Mouse (Mus musculus) lung, postnatal 25 days (tissue): Measurements from ENCODE around the gene Clec10a.

Experiments
- DNase-seq: peaks from one replicate; pipeline ENCODE4 v3.0.0; 2022; ENCODE audit warnings: low spot score

Gene Clec10a

GRCm38 (mm10) chr11:70185120-70185519, 29.1 kb downstream of the Clec10a start:
- no peak for DNase-seq

- no peak for DNase-seq
Observed at GRCm38 (mm10) chr11:70189319-70190134, 33.5 kb downstream of the Clec10a start.

- DNase-seq = no peak
Observed at GRCm38 (mm10) chr11:70191188-70191587, 35.2 kb downstream of the Clec10a start.

GRCm38 (mm10) chr11:70192157-70192556, 36.2 kb downstream of the Clec10a start:
- DNase-seq = no peak

GRCm38 (mm10) chr11:70193354-70194285, 37.6 kb downstream of the Clec10a start:
- DNase-seq = peak; percentile 71

- peak; percentile 62 for DNase-seq
Observed at GRCm38 (mm10) chr11:70198332-70198731, 42.3 kb downstream of the Clec10a start.

- DNase-seq = no peak
Observed at GRCm38 (mm10) chr11:70199107-70199506, 43.1 kb downstream of the Clec10a start.

GRCm38 (mm10) chr11:70200036-70200608, 44.1 kb downstream of the Clec10a start:
- peak; percentile 64 for DNase-seq

- DNase-seq = peak; percentile 89
Observed at GRCm38 (mm10) chr11:70201691-70202090, 45.7 kb downstream of the Clec10a start.

GRCm38 (mm10) chr11:70206801-70207200, 50.8 kb downstream of the Clec10a start:
- no peak for DNase-seq

GRCm38 (mm10) chr11:70207283-70207682, 51.3 kb downstream of the Clec10a start:
- no peak for DNase-seq

- no peak for DNase-seq
Observed at GRCm38 (mm10) chr11:70208778-70209388, 52.9 kb downstream of the Clec10a start.

- DNase-seq = no peak
Observed at GRCm38 (mm10) chr11:70210681-70211080, 54.7 kb downstream of the Clec10a start.

GRCm38 (mm10) chr11:70211972-70212371, 56.0 kb downstream of the Clec10a start:
- DNase-seq = no peak

GRCm38 (mm10) chr11:70212423-70212822, 56.4 kb downstream of the Clec10a start, which contains the start of gene Slc16a11:
Gene Slc16a11 (plus strand): TSS chr11:70212752.
- DNase-seq = no peak

GRCm38 (mm10) chr11:70212896-70213295, 56.9 kb downstream of the Clec10a start:
- DNase-seq = peak; percentile 83

- no peak for DNase-seq
Observed at GRCm38 (mm10) chr11:70213736-70214135, 57.7 kb downstream of the Clec10a start.

GRCm38 (mm10) chr11:70214191-70214855, 58.3 kb downstream of the Clec10a start:
- no peak for DNase-seq

- no peak for DNase-seq
Observed at GRCm38 (mm10) chr11:70214856-70215209, 58.8 kb downstream of the Clec10a start.

- DNase-seq = no peak
Observed at GRCm38 (mm10) chr11:70215301-70215700, 59.3 kb downstream of the Clec10a start.

GRCm38 (mm10) chr11:70216103-70216502, 60.1 kb downstream of the Clec10a start:
- no peak for DNase-seq
